Mouse (Mus musculus): ENCODE data around the gene Ugt1a7c. TPM values are rescaled to one million over a fixed set of nuclear protein-coding genes. Genes with fewer than 3 reads are reported as not detected.
A peak's percentile ranks its signal among the peaks of the same experiment; 100 is the strongest.

Ugt1a7c gene
- polyA plus RNA-seq, 1 experiment from 2014 or later = 2.7 TPM

DNA sequence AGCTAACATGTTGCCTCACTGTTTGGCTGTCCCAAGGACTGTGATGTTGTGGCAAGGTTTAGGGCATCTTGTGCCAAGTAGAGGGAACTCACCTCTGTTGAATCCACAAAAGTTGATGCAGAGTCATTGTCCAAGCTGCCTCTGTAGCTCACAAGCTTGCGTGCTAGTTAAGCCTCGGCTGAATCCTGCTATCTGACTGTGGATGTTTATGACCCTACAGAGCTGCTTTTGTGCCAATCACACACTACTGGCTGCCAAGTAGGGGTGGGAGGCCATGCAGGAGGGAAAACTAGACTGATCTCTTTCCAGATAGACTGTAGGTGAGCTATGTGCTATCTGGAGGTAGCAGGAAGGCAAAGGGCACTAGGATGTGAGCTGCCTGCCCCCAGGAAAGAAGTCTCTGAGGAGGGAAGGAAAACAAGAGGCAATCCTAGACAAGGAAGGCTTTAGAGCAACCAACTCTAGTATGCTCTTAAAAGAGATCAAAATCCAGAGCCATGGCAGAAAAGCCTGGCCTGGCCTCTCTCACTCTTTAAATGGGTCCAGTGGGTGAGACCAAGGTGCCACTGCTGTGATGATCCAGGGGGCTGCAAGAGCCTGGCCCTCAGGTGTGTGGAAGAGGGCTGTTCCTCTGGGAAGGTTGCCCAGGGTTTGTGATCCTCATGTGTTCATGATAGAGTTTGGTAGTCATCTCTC lies 119.1 kb downstream of the Ugt1a7c start:
- H3K4me1 ChIP-seq (ENCODE audit: insufficient read depth, low read depth, low read length) = no peaks in the 10 kb centered on the region
- ATAC-seq (peak; percentile 3; the same call in 1 of the 2 replicates), DNase-seq (ENCODE audit: low spot score) (no peak)
- no peak for TF ChIP-seq CTCF (IDR thresholded peaks at IDR 0.05)
- no peak for TF ChIP-seq EP300 (IDR thresholded peaks at IDR 0.05)
- H3K27me3 ChIP-seq (replicated peaks; ENCODE audit: insufficient read depth, low read length) = no peaks in the 10 kb centered on the region
- H3K27ac ChIP-seq (ENCODE audit: low read length) = no peak overlapping the region
- no peak overlapping the region for H3K4me3 ChIP-seq (ENCODE audit: low read depth, low read length)
- no peak overlapping the region for H3K9ac ChIP-seq (replicated peaks; ENCODE audit: low read depth)
- peaks cover 54% of the 10 kb centered on the region for H3K9me3 ChIP-seq (ENCODE audit: low read length)
- WGBS = 71% methylated on average over 2 of the region's 2 CpGs
- H3K4me2 ChIP-seq (replicated peaks; ENCODE audit: low read depth, low read length) = no peak overlapping the region
- H3K36me3 ChIP-seq (ENCODE audit: insufficient read depth, low read length) = no peaks in the 10 kb centered on the region

DNA sequence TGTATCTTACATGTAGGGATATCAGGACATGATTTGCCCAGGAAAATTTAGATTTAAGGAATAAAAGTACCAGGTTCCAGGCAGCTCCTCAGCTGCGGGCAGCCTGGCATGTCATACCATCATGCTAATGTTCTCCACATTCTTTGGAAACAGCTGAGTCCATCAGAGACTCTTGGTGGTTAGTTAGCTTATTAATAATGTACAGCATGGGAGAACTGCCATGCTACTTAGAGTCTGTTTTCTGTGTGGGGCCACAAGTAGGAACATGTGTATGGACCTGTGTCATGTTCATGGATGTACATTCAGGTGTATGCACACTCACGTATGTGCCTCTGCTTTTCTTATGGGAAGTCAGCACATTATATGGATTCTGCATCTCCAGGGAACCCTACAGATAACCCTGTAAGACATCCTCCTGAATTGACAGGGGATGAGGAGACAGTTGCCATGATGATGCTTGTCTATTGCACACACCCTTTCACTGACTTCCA lies 119.6 kb downstream of the Ugt1a7c start:
- 72% methylated on average over 2 of the region's 2 CpGs for WGBS
- H3K4me3 ChIP-seq (ENCODE audit: low read depth, low read length) = no peak overlapping the region
- no peak overlapping the region for H3K4me2 ChIP-seq (replicated peaks; ENCODE audit: low read depth, low read length)
- ATAC-seq = no peak
- no peak overlapping the region for H3K9ac ChIP-seq (replicated peaks; ENCODE audit: low read depth)
- no peaks in the 10 kb centered on the region for H3K27me3 ChIP-seq (replicated peaks; ENCODE audit: insufficient read depth, low read length)
- H3K4me1 ChIP-seq (ENCODE audit: insufficient read depth, low read depth, low read length) = no peaks in the 10 kb centered on the region
- H3K36me3 ChIP-seq (ENCODE audit: insufficient read depth, low read length) = no peaks in the 10 kb centered on the region
- TF ChIP-seq CTCF (IDR thresholded peaks at IDR 0.05) (no peak), EP300 (IDR thresholded peaks at IDR 0.05) (no peak)
- peaks cover 54% of the 10 kb centered on the region for H3K9me3 ChIP-seq (ENCODE audit: low read length)
- peak; percentile 23 for DNase-seq (ENCODE audit: low spot score)
- H3K27ac ChIP-seq (ENCODE audit: low read length) = no peak overlapping the region

DNA sequence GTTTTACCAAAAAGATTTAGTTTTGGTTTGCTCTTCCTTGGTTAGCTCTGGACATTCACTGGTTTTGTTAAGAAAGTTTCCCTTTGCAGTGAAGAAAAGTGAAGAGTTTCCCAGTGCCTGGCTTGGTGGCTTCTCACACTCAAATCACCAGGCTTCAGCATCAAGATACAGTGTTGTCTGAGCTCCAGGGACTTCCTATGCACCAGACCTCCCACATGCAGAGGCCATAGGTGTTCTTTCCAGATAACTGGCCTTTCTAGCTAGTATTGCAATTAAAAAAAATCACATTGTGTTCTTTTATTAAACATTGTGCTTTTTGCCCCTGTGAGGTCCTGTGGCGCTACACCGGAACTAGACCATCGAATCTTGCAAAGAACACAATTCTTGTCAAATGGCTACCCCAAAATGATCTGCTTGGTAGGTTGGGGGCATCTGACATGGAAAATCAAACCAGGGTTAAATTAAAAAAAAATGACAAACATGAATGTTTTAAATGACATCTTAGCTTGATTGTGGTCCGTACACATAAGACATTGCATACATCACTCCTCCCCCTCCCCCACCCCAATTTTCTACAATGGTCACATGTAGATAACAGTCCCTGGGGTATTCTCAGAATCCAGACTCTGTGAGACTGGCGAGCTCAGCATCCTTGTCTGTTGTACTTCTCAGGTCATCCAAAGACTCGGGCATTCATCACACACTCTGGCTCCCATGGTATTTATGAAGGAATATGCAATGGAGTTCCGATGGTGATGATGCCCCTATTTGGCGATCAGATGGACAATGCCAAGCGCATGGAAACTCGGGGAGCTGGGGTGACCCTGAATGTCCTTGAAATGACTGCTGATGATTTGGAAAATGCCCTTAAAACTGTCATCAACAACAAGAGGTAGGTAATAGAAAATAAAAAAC lies 120.9 kb downstream of the Ugt1a7c start:
- WGBS = 61% methylated on average over 10 of the region's 10 CpGs
- TF ChIP-seq CTCF (IDR thresholded peaks at IDR 0.05) = no peak
- no peak for TF ChIP-seq EP300 (IDR thresholded peaks at IDR 0.05)
- Histone ChIP-seq H3K4me2 (replicated peaks; ENCODE audit: low read depth, low read length) (no peak overlapping the region), H3K27me3 (replicated peaks; ENCODE audit: insufficient read depth, low read length) (no peaks in the 10 kb centered on the region), H3K4me1 (ENCODE audit: insufficient read depth, low read depth, low read length) (no peaks in the 10 kb centered on the region), H3K4me3 (ENCODE audit: low read depth, low read length) (no peak overlapping the region), H3K9ac (replicated peaks; ENCODE audit: low read depth) (no peak overlapping the region), H3K36me3 (ENCODE audit: insufficient read depth, low read length) (no peaks in the 10 kb centered on the region), H3K9me3 (ENCODE audit: low read length) (peaks cover 54% of the 10 kb centered on the region), H3K27ac (ENCODE audit: low read length) (no peak overlapping the region)
- ATAC-seq = no peak
- peak; percentile 16 for DNase-seq (ENCODE audit: low spot score)

DNA sequence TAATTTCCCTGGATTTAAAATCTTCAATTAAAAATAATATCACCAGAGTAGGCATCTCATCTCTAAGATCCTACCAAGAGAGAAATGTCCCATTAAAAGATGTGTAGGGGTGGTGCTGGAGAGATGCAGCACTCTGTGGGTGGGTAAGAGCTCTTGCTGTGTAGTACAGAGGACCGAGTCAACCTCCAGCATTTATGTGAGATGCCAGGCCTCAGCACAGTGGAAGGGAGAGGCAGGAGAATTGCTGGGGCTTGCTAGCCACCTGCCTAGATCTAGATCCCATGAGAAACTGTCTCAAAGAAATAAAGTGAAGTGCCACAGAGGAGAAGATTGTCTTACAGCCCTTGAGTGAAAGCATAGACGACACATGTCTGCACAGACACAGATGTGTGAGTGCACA lies 121.7 kb downstream of the Ugt1a7c start:
- H3K4me2 ChIP-seq (replicated peaks; ENCODE audit: low read depth, low read length) = no peak overlapping the region
- 50% methylated on average over 2 of the region's 2 CpGs for WGBS
- no peaks in the 10 kb centered on the region for H3K36me3 ChIP-seq (ENCODE audit: insufficient read depth, low read length)
- H3K4me3 ChIP-seq (ENCODE audit: low read depth, low read length) = no peak overlapping the region
- peak; percentile 29 for DNase-seq (ENCODE audit: low spot score)
- peaks cover 53% of the 10 kb centered on the region for H3K9me3 ChIP-seq (ENCODE audit: low read length)
- no peak for TF ChIP-seq CTCF (IDR thresholded peaks at IDR 0.05)
- no peak for TF ChIP-seq EP300 (IDR thresholded peaks at IDR 0.05)
- H3K27me3 ChIP-seq (replicated peaks; ENCODE audit: insufficient read depth, low read length) = no peaks in the 10 kb centered on the region
- H3K4me1 ChIP-seq (ENCODE audit: insufficient read depth, low read depth, low read length) = no peaks in the 10 kb centered on the region
- no peak overlapping the region for H3K27ac ChIP-seq (ENCODE audit: low read length)
- no peak overlapping the region for H3K9ac ChIP-seq (replicated peaks; ENCODE audit: low read depth)
- ATAC-seq = no peak

DNA sequence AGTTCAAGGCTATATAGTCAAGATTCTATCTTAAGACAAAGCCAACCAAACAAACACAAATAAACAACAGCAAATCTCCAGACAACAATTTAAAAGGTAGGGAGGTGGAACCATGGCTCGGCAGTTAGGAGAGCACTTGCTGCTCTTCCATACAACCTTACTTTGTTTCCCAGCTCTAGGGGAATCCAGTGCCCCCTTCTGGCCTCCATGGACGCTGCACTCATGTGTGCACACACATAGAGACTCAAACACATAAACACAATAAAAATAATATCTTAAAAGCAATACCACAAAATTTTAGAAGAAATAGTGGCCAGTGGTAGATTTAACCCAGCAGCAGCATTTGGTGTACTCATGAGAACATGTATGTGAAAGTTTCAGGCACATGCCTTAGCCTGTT lies 122.3 kb downstream of the Ugt1a7c start:
- no peak overlapping the region for H3K9ac ChIP-seq (replicated peaks; ENCODE audit: low read depth)
- H3K36me3 ChIP-seq (ENCODE audit: insufficient read depth, low read length) = no peaks in the 10 kb centered on the region
- DNase-seq (ENCODE audit: low spot score) (no peak), ATAC-seq (no peak)
- no peak overlapping the region for H3K27ac ChIP-seq (ENCODE audit: low read length)
- H3K4me1 ChIP-seq (ENCODE audit: insufficient read depth, low read depth, low read length) = no peaks in the 10 kb centered on the region
- H3K27me3 ChIP-seq (replicated peaks; ENCODE audit: insufficient read depth, low read length) = no peaks in the 10 kb centered on the region
- H3K4me2 ChIP-seq (replicated peaks; ENCODE audit: low read depth, low read length) = no peak overlapping the region
- TF ChIP-seq CTCF (IDR thresholded peaks at IDR 0.05) (peak; percentile 19; the same call in 1 of the 2 replicates), EP300 (IDR thresholded peaks at IDR 0.05) (no peak)
- no peak overlapping the region for H3K4me3 ChIP-seq (ENCODE audit: low read depth, low read length)
- peaks cover 47% of the 10 kb centered on the region for H3K9me3 ChIP-seq (ENCODE audit: low read length)
- 52% methylated on average over 2 of the region's 2 CpGs for WGBS

DNA sequence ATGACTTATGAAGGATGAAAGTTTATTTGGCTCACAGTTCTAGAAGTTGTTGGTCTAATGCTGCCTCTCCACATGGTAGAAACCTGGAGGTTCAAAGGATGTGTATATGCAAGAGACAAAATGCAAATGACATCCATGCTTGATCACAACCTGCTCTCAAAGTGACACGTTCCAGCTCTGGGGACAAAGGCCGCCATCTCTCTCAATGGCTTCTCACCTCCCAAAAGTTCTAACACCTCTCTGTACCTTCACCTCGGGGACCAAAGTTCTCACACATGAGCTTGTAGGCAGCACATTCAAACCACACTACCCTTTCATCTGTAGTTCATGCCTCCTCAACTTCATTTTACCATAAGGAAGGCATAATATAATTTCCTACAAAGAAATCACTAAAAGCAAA lies 122.7 kb downstream of the Ugt1a7c start:
- no peak for ATAC-seq
- Histone ChIP-seq H3K36me3 (ENCODE audit: insufficient read depth, low read length) (no peaks in the 10 kb centered on the region), H3K4me1 (ENCODE audit: insufficient read depth, low read depth, low read length) (no peaks in the 10 kb centered on the region), H3K9me3 (ENCODE audit: low read length) (peaks cover 43% of the 10 kb centered on the region), H3K27me3 (replicated peaks; ENCODE audit: insufficient read depth, low read length) (no peaks in the 10 kb centered on the region), H3K27ac (ENCODE audit: low read length) (no peak overlapping the region), H3K4me3 (ENCODE audit: low read depth, low read length) (no peak overlapping the region), H3K9ac (replicated peaks; ENCODE audit: low read depth) (no peak overlapping the region), H3K4me2 (replicated peaks; ENCODE audit: low read depth, low read length) (no peak overlapping the region)
- TF ChIP-seq CTCF (IDR thresholded peaks at IDR 0.05) = no peak
- no peak for TF ChIP-seq EP300 (IDR thresholded peaks at IDR 0.05)
- peak; percentile 27 for DNase-seq (ENCODE audit: low spot score)
- WGBS = 36% methylated on average over 3 of the region's 3 CpGs

All from lung, postnatal 0 days (tissue).